Mouse (Mus musculus) hindbrain, embryonic 13.5 days (tissue): Measurements from ENCODE around the gene Inip. TPM values are rescaled to one million over a fixed set of nuclear protein-coding genes. Genes with fewer than 3 reads are reported as not detected.

ENCODE experiments used
- ATAC-seq: fragments of 200-750 bp; cut with Nextera tagmentation; 2 replicates; pipeline ENCODE4 v1.8.0; 2017; ENCODE audit warnings: moderate TSS enrichment; ENCODE audit not compliant: low FRiP score
- H3K27ac ChIP-seq: fragments of 300-500 bp; sonication (generic); 2 replicates; pipeline ENCODE4 v1.5.1; 2015; ENCODE audit warnings: inconsistent platforms, mild to moderate bottlenecking, moderate library complexity
- H3K27me3 ChIP-seq: fragments of 300-500 bp; sonication (generic); 2 replicates; pipeline ENCODE4 v1.6.1; 2015; ENCODE audit warnings: mild to moderate bottlenecking, inconsistent platforms
- H3K36me3 ChIP-seq: fragments of 300-500 bp; sonication (generic); 2 replicates; pipeline ENCODE4 v1.6.1; 2015; ENCODE audit warnings: mild to moderate bottlenecking, inconsistent platforms
- H3K4me1 ChIP-seq: fragments of 300-500 bp; sonication (generic); replicated peaks from 2 replicates; pipeline ENCODE4 v1.6.1; 2015; ENCODE audit warnings: inconsistent platforms
- H3K4me2 ChIP-seq: fragments of 300-500 bp; sonication (generic); 2 replicates; pipeline ENCODE4 v1.6.1; 2015; ENCODE audit warnings: inconsistent platforms, mild to moderate bottlenecking, moderate library complexity
- H3K4me3 ChIP-seq: fragments of 300-500 bp; sonication (generic); 2 replicates; pipeline ENCODE4 v1.5.1; 2015; ENCODE audit warnings: mild to moderate bottlenecking, inconsistent platforms
- H3K9ac ChIP-seq: fragments of 300-500 bp; sonication (generic); 2 replicates; pipeline ENCODE4 v1.6.1; 2015; ENCODE audit warnings: mild to moderate bottlenecking, inconsistent platforms
- H3K9me3 ChIP-seq: fragments of 300-500 bp; sonication (generic); 2 replicates; pipeline ENCODE4 v1.6.1; 2016; ENCODE audit warnings: inconsistent platforms
- WGBS: fragments of 180-500 bp; shearing (Covaris S2); methylation state at CpG from one replicate; pipeline ENCODE4 v1.1.7; 2015; 5-methylcytosine and 5-hydroxymethylcytosine counted together
- polyA plus RNA-seq: library from polyadenylated mRNA; unstranded; fragments of >200 nt; fragmentation: Nextera tagmentation; extraction: Ambion mirVana; gene quantifications from 2 replicates; pipeline ENCODE4 v1.2.1, GENCODE M21; 2015

The Inip gene
- 69.3 and 70.9 TPM in 2 replicates for polyA plus RNA-seq

DNA sequence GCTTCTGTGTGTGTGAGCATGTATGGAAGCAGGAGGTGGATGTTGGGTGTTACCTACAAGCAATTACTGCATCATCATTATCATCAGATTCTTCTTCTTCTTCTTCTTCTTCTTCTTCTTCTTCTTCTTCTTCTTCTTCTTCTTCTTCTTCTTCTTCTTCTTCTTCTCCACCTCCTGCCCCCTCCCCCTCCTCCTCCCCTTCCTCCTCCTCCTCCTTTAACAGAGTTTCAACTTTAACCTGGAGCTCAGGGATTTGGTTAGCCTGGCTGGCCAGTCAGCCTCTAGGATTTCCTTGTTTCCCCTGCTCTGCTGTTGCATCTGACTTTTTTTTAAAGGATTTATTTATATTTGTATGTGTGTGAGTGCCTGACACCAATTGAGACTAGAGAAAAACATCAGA, at the start of gene Inip:
TSS of gene Inip (minus strand) at position 101 of the 400 bp plus-strand sequence.
- H3K9me3 ChIP-seq = no peaks in the 10 kb centered on the region
- H3K27ac ChIP-seq = no peak within 1 kb of the TSS
- no peak within 1 kb of the TSS for H3K4me3 ChIP-seq
- no peak for ATAC-seq
- peaks cover 7% of the 10 kb centered on the region for H3K4me1 ChIP-seq
- H3K9ac ChIP-seq = no peak within 1 kb of the TSS
- no peak within 1 kb of the TSS for H3K4me2 ChIP-seq
- H3K27me3 ChIP-seq = no peaks in the 10 kb centered on the region
- H3K36me3 ChIP-seq = no peaks in the 10 kb centered on the region

DNA sequence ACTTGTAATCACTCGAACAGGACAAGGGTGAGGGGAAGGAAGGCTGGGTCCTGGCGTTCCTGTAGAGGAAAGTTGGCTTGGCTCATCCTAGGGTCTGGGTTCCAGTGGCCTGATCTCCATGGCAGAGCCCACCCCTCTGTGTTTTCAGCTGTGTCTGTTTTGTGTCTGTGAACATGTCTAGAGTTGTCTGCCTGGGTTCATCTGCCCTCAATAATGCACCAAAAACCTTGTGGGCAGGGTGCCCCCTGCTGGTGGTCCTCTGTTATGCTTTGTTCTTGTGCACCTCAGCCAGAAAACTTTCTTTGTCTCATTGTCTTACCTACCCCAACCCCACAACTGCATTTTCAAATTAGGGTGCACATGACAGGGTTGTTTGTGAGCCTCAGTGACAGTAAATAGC, 48.8 kb upstream of the Inip start:
- Histone ChIP-seq H3K36me3 (peaks cover 7% of the 10 kb centered on the region), H3K4me3 (no peak overlapping the region), H3K4me1 (peaks cover 14% of the 10 kb centered on the region), H3K9ac (no peak overlapping the region), H3K9me3 (no peaks in the 10 kb centered on the region; the same call in 1 of the 2 replicates), H3K4me2 (no peak overlapping the region), H3K27me3 (no peaks in the 10 kb centered on the region), H3K27ac (no peak overlapping the region)
- WGBS = 70% methylated on average over 2 of the region's 2 CpGs
- no peak for ATAC-seq

DNA sequence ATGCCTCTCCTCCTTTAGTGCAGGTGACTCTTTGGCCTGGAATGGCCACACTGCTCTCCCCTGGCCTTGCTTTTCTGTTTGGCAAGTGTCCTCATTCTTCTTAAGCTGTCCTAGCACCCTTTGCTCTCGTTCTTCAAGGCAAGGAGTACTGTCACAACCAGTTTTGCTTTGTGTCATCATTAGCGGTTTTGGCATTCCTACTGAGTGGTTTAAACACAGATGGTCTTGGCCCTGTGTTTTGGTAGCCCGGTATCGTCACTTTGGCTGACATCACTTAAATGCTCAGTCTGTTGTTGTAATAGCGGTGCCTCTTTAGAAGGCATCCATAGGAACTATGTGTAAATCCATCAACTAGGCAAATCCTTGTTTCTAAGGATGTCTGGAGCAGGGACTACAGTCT, 46.1 kb upstream of the Inip start:
- H3K4me2 ChIP-seq = no peak overlapping the region
- no peak overlapping the region for H3K4me3 ChIP-seq
- no peak overlapping the region for H3K27ac ChIP-seq
- peaks cover 7% of the 10 kb centered on the region for H3K36me3 ChIP-seq
- no peak overlapping the region for H3K9ac ChIP-seq
- WGBS = 87% methylated on average over 5 of the region's 5 CpGs
- H3K4me1 ChIP-seq = peaks cover 18% of the 10 kb centered on the region
- no peaks in the 10 kb centered on the region; the same call in 1 of the 2 replicates for H3K9me3 ChIP-seq
- ATAC-seq = no peak
- H3K27me3 ChIP-seq = no peaks in the 10 kb centered on the region

DNA sequence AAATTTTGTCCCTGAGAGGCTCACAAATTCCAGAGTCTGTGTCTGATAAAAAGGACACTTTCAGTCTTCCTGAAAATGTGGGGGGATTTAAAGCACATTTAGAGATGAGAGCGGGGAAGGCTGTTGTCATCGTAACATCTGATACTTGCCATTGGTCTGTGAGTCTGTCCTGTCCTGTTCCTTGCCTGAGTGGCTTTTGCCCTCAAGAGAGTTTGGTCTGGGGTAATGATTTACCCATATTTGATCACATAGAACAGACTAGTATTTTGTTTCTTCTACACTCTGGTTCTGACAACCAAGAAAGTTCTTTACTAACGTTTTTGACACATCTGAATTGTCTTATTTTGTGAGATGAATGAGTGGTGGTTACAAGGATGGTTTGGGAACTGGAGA, 43.9 kb upstream of the Inip start:
- no peak for ATAC-seq
- Histone ChIP-seq H3K9me3 (no peaks in the 10 kb centered on the region), H3K4me3 (no peak overlapping the region), H3K4me1 (peaks cover 15% of the 10 kb centered on the region), H3K27ac (no peak overlapping the region), H3K4me2 (no peak overlapping the region), H3K27me3 (no peaks in the 10 kb centered on the region), H3K9ac (no peak overlapping the region), H3K36me3 (peaks cover 7% of the 10 kb centered on the region)
- 93% methylated on average over 3 of the region's 3 CpGs for WGBS

DNA sequence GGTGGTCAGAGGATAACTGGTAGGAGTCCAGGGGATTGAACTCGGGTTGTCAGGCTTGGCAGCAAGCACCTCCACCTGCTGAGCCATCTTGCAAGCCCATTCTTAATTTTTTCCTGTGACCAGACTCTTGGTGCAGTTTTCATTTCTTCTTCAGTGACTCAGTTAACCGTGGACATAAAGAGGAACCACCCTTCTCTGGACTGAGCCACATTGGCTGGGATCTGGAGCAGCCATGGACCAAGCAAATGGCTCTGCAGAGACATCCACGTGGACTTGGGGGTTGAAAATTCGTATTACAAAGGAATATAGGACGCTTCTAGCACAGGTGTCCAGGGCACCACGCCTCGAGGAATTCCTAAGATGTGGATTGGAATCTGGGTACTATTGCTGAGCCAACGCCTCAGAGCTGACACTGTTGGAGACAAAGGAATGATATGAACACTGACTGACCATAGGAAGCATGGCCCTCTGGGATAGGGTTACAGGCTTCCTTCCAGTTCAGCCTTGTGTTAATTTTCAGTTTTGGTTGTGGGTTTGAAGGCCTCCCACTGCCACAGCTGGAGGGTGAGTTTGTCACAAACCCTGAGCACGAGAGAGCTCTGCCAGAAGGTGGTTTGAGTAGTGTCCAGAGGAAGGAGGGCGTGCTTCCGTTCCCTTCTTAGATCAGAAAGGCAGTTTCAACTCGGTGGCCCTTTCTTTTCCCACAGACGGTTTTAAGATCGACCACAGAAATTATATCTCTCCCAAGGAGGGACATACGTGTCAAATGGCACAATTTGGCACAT, 43.3 kb upstream of the Inip start:
- no peak for ATAC-seq
- no peaks in the 10 kb centered on the region for H3K9me3 ChIP-seq
- peaks cover 12% of the 10 kb centered on the region for H3K4me1 ChIP-seq
- WGBS = 91% methylated on average over 15 of the region's 15 CpGs
- H3K27me3 ChIP-seq = no peaks in the 10 kb centered on the region
- no peak overlapping the region for H3K9ac ChIP-seq
- H3K36me3 ChIP-seq = peaks cover 7% of the 10 kb centered on the region
- no peak overlapping the region for H3K4me2 ChIP-seq
- no peak overlapping the region for H3K27ac ChIP-seq
- no peak overlapping the region for H3K4me3 ChIP-seq

DNA sequence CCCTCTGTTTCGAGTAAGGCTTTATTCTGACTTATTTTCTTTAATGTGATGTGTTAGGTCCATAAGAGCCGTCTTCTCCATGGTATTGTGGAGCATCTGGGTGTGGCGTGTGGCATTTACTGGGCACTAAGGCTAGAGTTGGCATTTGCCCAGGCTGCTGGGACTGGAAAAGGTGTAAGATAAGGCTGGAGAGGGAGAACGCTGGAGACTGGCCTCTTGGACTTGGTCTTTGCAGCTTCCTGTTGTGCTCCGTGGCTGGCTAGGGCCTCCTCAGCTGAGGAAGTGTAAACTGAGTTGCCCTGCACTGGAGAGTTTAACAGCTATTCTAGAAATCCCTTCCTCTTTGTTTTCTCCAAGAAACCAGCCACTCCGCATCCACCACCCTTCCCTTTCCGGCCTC, 36.3 kb upstream of the Inip start:
- no peak overlapping the region for H3K4me2 ChIP-seq
- no peak overlapping the region for H3K4me3 ChIP-seq
- no peak overlapping the region for H3K9ac ChIP-seq
- 0 out of 2 replicates have a peak overlapping the region, but pooled peaks have one; percentile 13 for H3K27ac ChIP-seq
- H3K4me1 ChIP-seq = peaks cover 12% of the 10 kb centered on the region
- ATAC-seq = no peak
- peaks cover 8% of the 10 kb centered on the region for H3K36me3 ChIP-seq
- 86% methylated on average over 7 of the region's 7 CpGs for WGBS
- H3K9me3 ChIP-seq = no peaks in the 10 kb centered on the region
- H3K27me3 ChIP-seq = no peaks in the 10 kb centered on the region

DNA sequence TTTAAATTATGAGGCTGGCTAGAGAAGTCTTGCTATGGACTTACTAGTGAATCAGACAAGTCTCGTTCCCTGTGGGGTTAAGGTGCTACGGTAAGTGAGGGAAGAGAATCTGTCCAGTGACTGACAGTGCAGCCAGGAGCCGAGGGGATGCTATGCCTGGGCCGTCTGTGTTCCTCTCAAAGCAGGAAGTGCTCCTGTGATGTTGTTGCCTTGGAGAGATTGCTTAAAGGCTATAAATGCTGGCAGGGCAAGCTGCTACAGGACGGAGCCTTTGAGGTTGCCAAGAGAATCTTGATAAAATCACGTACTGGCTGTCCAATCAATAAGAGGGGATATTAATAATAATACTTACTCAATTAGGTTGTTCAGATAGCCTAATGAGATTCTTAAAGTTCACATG, 31.4 kb upstream of the Inip start:
- peaks cover 3% of the 10 kb centered on the region; the same call in 1 of the 2 replicates for H3K4me1 ChIP-seq
- no peak overlapping the region for H3K9ac ChIP-seq
- H3K27me3 ChIP-seq = no peaks in the 10 kb centered on the region
- H3K27ac ChIP-seq = no peak overlapping the region
- no peak overlapping the region for H3K4me3 ChIP-seq
- WGBS = 72% methylated on average over 6 of the region's 6 CpGs
- H3K4me2 ChIP-seq = no peak overlapping the region
- ATAC-seq = no peak
- no peaks in the 10 kb centered on the region for H3K9me3 ChIP-seq
- peaks cover 8% of the 10 kb centered on the region for H3K36me3 ChIP-seq

DNA sequence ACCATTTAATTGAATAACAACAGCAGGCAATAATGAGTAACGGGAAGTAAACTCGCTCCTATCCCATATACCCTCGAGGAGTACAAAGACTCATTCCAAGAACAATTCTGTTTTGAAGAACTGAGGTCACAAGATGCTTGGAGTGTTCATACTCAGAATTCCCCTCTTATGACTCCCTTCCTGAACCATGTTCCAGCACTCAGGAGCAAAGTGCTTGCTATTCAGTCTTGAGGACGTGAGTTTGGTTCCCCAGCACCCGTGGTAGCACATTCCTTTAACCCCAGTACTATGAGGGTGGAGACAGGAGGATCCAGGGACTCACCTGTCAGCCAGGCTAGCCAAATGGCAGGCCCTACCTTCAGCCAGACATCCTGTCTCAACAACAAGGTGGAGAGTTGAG, 29.6 kb upstream of the Inip start:
- Histone ChIP-seq H3K36me3 (peaks cover 8% of the 10 kb centered on the region), H3K4me1 (peaks cover 3% of the 10 kb centered on the region; the same call in 1 of the 2 replicates), H3K4me3 (no peak overlapping the region), H3K9me3 (no peaks in the 10 kb centered on the region), H3K9ac (no peak overlapping the region), H3K27ac (no peak overlapping the region), H3K4me2 (no peak overlapping the region), H3K27me3 (no peaks in the 10 kb centered on the region)
- ATAC-seq = no peak
- 95% methylated on average over 5 of the region's 5 CpGs for WGBS

DNA sequence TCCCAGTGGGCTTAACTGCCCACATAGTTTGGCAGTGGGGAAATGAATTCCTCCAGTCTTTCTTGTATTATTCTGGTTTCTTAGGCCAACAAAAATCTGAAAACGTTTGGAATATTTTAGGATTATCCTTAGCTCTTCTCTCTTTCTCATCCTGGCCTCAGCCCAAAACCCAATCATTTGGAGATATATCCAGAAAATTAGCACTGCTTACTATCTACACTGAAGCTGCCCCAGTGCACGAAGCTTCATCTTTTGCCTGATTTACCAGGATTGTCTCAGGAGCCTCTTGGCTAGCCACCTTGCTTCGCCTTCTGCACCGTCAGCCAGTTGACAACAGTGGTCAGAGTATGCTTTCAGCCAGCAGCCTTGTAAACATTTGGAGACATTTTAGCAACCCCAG, 27.7 kb upstream of the Inip start:
- no peak overlapping the region for H3K9ac ChIP-seq
- no peak overlapping the region for H3K4me3 ChIP-seq
- H3K27ac ChIP-seq = no peak overlapping the region
- 90% methylated on average over 4 of the region's 4 CpGs for WGBS
- H3K36me3 ChIP-seq = no peaks in the 10 kb centered on the region; the same call in 1 of the 2 replicates
- no peaks in the 10 kb centered on the region for H3K9me3 ChIP-seq
- H3K4me1 ChIP-seq = peaks cover 5% of the 10 kb centered on the region; the same call in 1 of the 2 replicates
- no peak overlapping the region for H3K4me2 ChIP-seq
- no peaks in the 10 kb centered on the region for H3K27me3 ChIP-seq
- ATAC-seq = no peak

DNA sequence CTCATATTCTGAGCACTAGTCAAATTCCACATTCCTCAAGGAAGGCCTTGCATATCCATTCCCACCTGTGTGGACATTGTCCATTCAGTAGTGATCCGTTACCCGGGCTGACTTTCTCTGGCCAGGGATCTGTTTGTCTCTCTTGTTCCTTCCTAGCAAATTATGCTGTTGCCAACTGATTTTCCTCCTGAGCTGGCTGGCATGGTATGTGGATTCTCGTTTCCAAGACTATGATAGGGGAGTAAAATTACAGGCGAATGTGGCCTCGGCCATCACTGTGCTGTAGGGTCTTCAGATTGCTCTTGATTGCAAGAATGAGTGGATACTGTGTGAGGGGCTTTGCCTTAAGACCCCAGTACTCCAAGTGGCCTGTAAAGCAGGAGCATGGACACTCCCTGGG, 25.0 kb upstream of the Inip start:
- Histone ChIP-seq H3K9me3 (no peaks in the 10 kb centered on the region), H3K4me2 (no peak overlapping the region), H3K36me3 (no peaks in the 10 kb centered on the region; the same call in 1 of the 2 replicates), H3K4me1 (0 out of 2 replicates have a peak, but pooled peaks cover 8% of the 10 kb centered on the region), H3K27ac (no peak overlapping the region), H3K4me3 (no peak overlapping the region), H3K9ac (no peak overlapping the region), H3K27me3 (no peaks in the 10 kb centered on the region)
- 90% methylated on average over 5 of the region's 5 CpGs for WGBS
- ATAC-seq = no peak

DNA sequence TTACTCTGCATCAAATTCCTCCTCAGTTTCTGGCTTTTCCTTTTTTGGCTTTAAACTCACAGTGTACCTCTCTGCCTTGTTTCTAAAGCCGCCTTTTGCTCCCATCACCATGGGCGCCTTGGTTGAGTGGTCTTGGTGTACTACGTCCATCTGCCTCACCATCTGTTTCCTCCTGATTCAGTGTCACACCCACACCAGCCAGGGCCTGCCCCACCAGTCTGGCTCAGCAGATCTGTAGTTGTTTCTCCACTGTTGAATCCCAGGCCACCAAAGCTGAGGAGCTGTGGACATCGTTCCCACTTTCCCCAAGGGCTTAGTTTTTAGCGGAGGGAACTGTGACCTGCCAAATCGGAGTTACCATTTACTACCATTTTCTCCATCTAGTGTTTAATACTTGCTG, 24.2 kb upstream of the Inip start:
- no peak overlapping the region for H3K9ac ChIP-seq
- no peaks in the 10 kb centered on the region; the same call in 1 of the 2 replicates for H3K36me3 ChIP-seq
- ATAC-seq = no peak
- no peak overlapping the region for H3K4me2 ChIP-seq
- 0 out of 2 replicates have a peak, but pooled peaks cover 8% of the 10 kb centered on the region for H3K4me1 ChIP-seq
- WGBS = 74% methylated on average over 6 of the region's 6 CpGs
- no peaks in the 10 kb centered on the region for H3K9me3 ChIP-seq
- H3K27ac ChIP-seq = 0 out of 2 replicates have a peak overlapping the region, but pooled peaks have one; percentile 48
- no peaks in the 10 kb centered on the region for H3K27me3 ChIP-seq
- H3K4me3 ChIP-seq = no peak overlapping the region

DNA sequence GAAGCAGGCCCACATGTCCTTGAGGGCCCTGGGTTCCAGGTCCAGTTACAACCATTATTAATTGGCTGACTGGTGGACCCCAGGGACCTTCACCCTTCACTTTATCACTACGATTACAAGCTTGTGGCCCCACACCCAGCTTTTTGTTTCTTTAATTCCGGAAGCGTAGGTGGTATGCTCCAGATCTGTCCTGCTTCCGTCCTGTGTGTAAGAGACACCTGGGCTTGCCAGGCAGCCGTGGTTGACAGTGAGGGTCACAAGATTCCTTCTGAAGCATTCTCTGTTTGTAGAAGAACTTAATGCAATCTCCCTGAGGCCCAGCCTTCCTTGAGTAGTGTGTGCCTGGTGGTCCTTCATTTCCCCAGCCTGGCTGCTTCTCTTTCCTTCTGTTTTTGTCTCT, 23.5 kb upstream of the Inip start:
- Histone ChIP-seq H3K27ac (no peak overlapping the region), H3K9me3 (no peaks in the 10 kb centered on the region), H3K4me2 (no peak overlapping the region), H3K4me3 (no peak overlapping the region), H3K9ac (no peak overlapping the region), H3K4me1 (peaks cover 9% of the 10 kb centered on the region), H3K36me3 (no peaks in the 10 kb centered on the region; the same call in 1 of the 2 replicates), H3K27me3 (no peaks in the 10 kb centered on the region)
- ATAC-seq = no peak
- WGBS = 90% methylated on average over 5 of the region's 5 CpGs

DNA sequence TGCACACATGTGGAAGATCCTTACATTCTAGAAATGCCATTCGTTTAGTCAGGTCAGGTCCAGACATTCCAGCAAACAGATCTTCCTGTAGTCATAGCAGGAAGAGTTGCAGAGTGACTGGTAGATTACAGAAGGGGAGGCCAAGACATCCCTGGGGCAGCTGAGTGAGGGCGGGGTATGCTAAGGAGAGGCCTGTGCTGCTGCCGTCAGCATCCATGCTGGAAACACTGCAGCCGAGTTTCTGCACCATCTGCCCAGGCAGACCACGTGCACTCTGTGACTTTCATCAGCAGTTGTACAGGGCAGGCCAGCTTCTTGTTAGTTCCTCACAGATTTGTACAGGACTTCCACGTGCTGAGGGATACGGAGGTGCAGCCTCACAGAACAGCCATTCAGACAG, 22.1 kb upstream of the Inip start:
- WGBS = 59% methylated on average over 7 of the region's 7 CpGs
- Histone ChIP-seq H3K4me2 (no peak overlapping the region), H3K9me3 (no peaks in the 10 kb centered on the region), H3K9ac (no peak overlapping the region), H3K4me3 (no peak overlapping the region), H3K27me3 (no peaks in the 10 kb centered on the region), H3K36me3 (no peaks in the 10 kb centered on the region; the same call in 1 of the 2 replicates), H3K27ac (no peak overlapping the region), H3K4me1 (peaks cover 22% of the 10 kb centered on the region)
- ATAC-seq = no peak
